Mouse (Mus musculus) MN1 (cell line): Measurements from ENCODE around the gene Zfp384.
"Not testable (repeated sequence)": the region's sequence is repeated elsewhere in the genome, so short reads cannot be mapped to it uniquely, and the experiment has no call there.

Experiments used
- DNase-seq: peaks from one replicate; pipeline ENCODE4 v3.0.0-alpha.2; 2016; ENCODE audit warnings: low spot score

Zfp384 gene

GRCm38 (mm10) chr6:125017682-125018081 lies 8.7 kb downstream of the Zfp384 start:
- DNase-seq = no peak

GRCm38 (mm10) chr6:125030532-125030931 lies 21.6 kb downstream of the Zfp384 start:
- peak; percentile 23 for DNase-seq

GRCm38 (mm10) chr6:125031604-125032003 lies 22.7 kb downstream of the Zfp384 start:
- no peak for DNase-seq

GRCm38 (mm10) chr6:125038666-125039065 lies 29.7 kb downstream of the Zfp384 start:
- DNase-seq = no peak

- no peak for DNase-seq
Observed at GRCm38 (mm10) chr6:125039131-125039530, 30.2 kb downstream of the Zfp384 start.

- peak; percentile 96 for DNase-seq
Observed at GRCm38 (mm10) chr6:125039533-125040153, 30.7 kb downstream of the Zfp384 start, which contains the start of gene Ing4. TSS of gene Ing4 (plus strand) at chr6:125039760.

- no peak for DNase-seq
Observed at GRCm38 (mm10) chr6:125040221-125040620, 31.3 kb downstream of the Zfp384 start.

GRCm38 (mm10) chr6:125041047-125041446 lies 32.1 kb downstream of the Zfp384 start:
- DNase-seq = peak; percentile 25

- no peak for DNase-seq
Observed at GRCm38 (mm10) chr6:125042081-125042480, 33.1 kb downstream of the Zfp384 start.

GRCm38 (mm10) chr6:125046691-125047090 lies 37.7 kb downstream of the Zfp384 start:
- DNase-seq = peak; percentile 86

GRCm38 (mm10) chr6:125049678-125050077 lies 40.7 kb downstream of the Zfp384 start, which contains the start of gene Acrbp:
TSS of gene Acrbp (plus strand) at chr6:125049689.
- DNase-seq = no peak

- peak; percentile 20 for DNase-seq
Observed at GRCm38 (mm10) chr6:125051237-125051636, 42.3 kb downstream of the Zfp384 start.

- DNase-seq = no peak
Observed at GRCm38 (mm10) chr6:125061493-125061892, 52.5 kb downstream of the Zfp384 start.

GRCm38 (mm10) chr6:125062511-125062910 lies 53.6 kb downstream of the Zfp384 start:
- no peak for DNase-seq

- no peak for DNase-seq
Observed at GRCm38 (mm10) chr6:125063906-125064305, 55.0 kb downstream of the Zfp384 start.

- not testable (repeated sequence) for DNase-seq
Observed at GRCm38 (mm10) chr6:125065223-125065622, 56.3 kb downstream of the Zfp384 start.

- no peak for DNase-seq
Observed at GRCm38 (mm10) chr6:125067571-125067995, 58.6 kb downstream of the Zfp384 start, which contains the start of gene Lpar5. TSS of gene Lpar5 (plus strand) at chr6:125067920.

- DNase-seq = peak; percentile 72
Observed at GRCm38 (mm10) chr6:125071170-125071895, 62.4 kb downstream of the Zfp384 start.

- DNase-seq = peak; percentile 84
Observed at GRCm38 (mm10) chr6:125071896-125072279, 62.9 kb downstream of the Zfp384 start.

GRCm38 (mm10) chr6:125073825-125074224 lies 64.9 kb downstream of the Zfp384 start:
- no peak for DNase-seq

- DNase-seq = no peak
Observed at GRCm38 (mm10) chr6:125081394-125081793, 72.4 kb downstream of the Zfp384 start.

- DNase-seq = no peak
Observed at GRCm38 (mm10) chr6:125081797-125082560, 73.0 kb downstream of the Zfp384 start.
